Comparison of ENCODE assay signal across 14 mouse cellular contexts in genomic region chr9:96207428-96207827, GRCm38 (mm10).
"Had no signal": no experiment of that assay in that cellular context is flagged by ENCODE, and none has a peak within 500 bp of the region (broad histone marks: within the 10 kb centered on the region; RNA-seq: fewer than 3 reads in every experiment).

No protein-coding gene starts in this region.

- H3K9me3 ChIP-seq: midbrain, embryonic 13.5 days; midbrain, embryonic 15.5 days; neural tube, embryonic 12.5 days had no signal

- H3K27me3 ChIP-seq: midbrain, embryonic 13.5 days; midbrain, embryonic 15.5 days; neural tube, embryonic 12.5 days had no signal

- H3K9ac ChIP-seq: liver, embryonic 14.5 days; lung, embryonic 14.5 days; midbrain, embryonic 13.5 days; midbrain, embryonic 15.5 days; neural tube, embryonic 12.5 days had no signal

- H3K27ac ChIP-seq: liver, embryonic 14.5 days; macrophage; midbrain, embryonic 13.5 days; midbrain, embryonic 15.5 days; neural tube, embryonic 12.5 days had no signal

- DNase-seq: lung, adult 18-20 months; lung, embryonic 14.5 days; lung, postnatal 10 days; right cerebral cortex, postnatal 25 days; right cerebral cortex, postnatal 4 days; spleen, adult 18-20 months; thymus, adult 2 months; thymus, postnatal 25 days; thymus, postnatal 4 days had no signal

- H3K4me1 ChIP-seq: midbrain, embryonic 13.5 days; midbrain, embryonic 15.5 days; neural tube, embryonic 12.5 days had no signal

- H3K4me3 ChIP-seq: midbrain, embryonic 13.5 days; midbrain, embryonic 15.5 days; neural tube, embryonic 12.5 days had no signal

- H3K36me3 ChIP-seq: midbrain, embryonic 13.5 days; midbrain, embryonic 15.5 days; neural tube, embryonic 12.5 days had no signal

- ATAC-seq: midbrain, embryonic 13.5 days; midbrain, embryonic 15.5 days had no signal
